Mouse (Mus musculus): ENCODE data around the gene Cog5. TPM values are rescaled to one million over a fixed set of nuclear protein-coding genes. Genes with fewer than 3 reads are reported as not detected.
"Not testable (repeated sequence)": the region's sequence is repeated elsewhere in the genome, so short reads cannot be mapped to it uniquely, and the experiment has no call there.

The Cog5 gene
- 10 to 100 TPM; 59.6 to 63.8 TPM for total RNA-seq (2021)
- long read RNA-seq, experiment 1, partial matches to known transcripts: 9 of 30 reads
- long read RNA-seq, experiment 1, other reads (novel, unspliced or antisense): 20 of 30 reads
- long read RNA-seq, experiment 2, partial matches to known transcripts: 11 of 40 reads
- long read RNA-seq, experiment 2, other reads (novel, unspliced or antisense): 26 of 40 reads

- Histone ChIP-seq H3K27ac (peak within 1 kb of the TSS; percentile 92), H3K4me3 (peak within 1 kb of the TSS; percentile 91)
- TF ChIP-seq CTCF (conservative IDR thresholded peaks at IDR 0.05): peak; percentile 36; the same call in 1 of the 2 replicates
- DNase-seq (ENCODE audit: low spot score in 2 of 2): peak; percentile 93 to 98
These were observed at the start of gene Cog5, which contains the start of gene Dus4l for GRCm38 (mm10) chr12:31654197-31654964. Gene Cog5 (plus strand): TSS chr12:31654869. Gene Dus4l (minus strand): TSS chr12:31654826.

DNA sequence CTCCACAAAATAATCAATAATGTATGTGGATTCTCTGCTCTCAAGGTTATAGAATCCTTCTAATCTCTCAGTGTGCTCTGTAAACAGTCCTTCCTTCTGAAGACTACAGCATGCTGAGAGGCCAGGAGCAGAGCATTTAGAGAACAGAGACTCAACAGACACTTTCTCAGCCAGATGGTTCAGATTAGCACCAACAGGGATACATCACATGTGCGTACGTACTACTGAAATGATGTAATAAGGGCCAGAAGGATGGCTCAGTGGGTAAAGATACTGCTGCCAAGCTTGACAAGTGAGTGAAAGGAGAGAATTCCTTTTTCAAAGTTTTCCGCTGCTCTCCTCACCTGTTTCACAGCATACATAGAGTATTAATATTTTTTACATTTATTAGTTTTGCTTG, 49.8 kb upstream of the Cog5 start:
- no peak for TF ChIP-seq CTCF (conservative IDR thresholded peaks at IDR 0.05)
- H3K27ac ChIP-seq: no peak overlapping the region
- H3K4me3 ChIP-seq: no peak overlapping the region
- DNase-seq (ENCODE audit: low spot score in 2 of 2): no peak

DNA sequence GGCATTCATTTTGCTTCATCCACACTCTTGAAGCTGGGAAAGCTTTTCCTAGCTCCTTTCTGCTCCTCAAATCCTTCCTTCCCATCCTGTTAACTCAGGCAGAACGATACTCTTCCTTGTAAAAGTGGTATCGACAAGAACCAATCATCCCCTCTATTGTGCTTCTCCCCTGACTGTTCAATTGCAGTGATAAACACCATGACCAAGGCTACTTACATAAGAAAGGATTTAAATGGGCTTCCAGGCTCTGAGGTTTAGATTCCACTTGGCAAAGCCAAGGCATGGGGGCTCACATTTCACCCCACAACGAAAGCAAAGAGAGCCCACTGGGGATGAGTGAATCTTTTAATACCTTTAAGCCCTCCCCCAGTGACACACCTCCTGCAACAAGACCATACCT, 46.5 kb upstream of the Cog5 start:
- no peak overlapping the region for H3K27ac ChIP-seq
- no peak overlapping the region for H3K4me3 ChIP-seq
- TF ChIP-seq CTCF (conservative IDR thresholded peaks at IDR 0.05): no peak
- no peak for DNase-seq (ENCODE audit: low spot score in 2 of 2)

DNA sequence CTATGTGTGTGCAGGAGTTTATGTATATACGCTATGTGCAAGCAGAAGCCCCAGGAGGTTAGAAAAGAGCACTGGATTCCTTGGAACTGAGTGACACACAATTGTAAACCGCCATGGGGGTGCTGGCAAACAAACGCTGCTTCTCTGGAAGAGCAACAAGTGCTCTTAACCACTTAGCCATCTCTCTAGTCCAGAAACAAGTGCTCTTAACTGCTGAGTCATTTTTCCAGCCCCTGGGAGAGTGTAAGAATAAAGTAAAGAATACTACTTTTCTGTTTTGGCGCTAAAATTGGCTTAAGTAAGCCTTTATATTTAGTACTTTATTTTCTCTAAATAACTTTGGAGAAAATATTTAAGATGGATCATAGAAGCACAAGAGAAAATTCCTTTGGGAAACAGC, 41.3 kb upstream of the Cog5 start:
- no peak overlapping the region for H3K4me3 ChIP-seq
- DNase-seq (ENCODE audit: low spot score in 2 of 2): no peak
- TF ChIP-seq CTCF (conservative IDR thresholded peaks at IDR 0.05): no peak
- no peak overlapping the region for H3K27ac ChIP-seq

DNA sequence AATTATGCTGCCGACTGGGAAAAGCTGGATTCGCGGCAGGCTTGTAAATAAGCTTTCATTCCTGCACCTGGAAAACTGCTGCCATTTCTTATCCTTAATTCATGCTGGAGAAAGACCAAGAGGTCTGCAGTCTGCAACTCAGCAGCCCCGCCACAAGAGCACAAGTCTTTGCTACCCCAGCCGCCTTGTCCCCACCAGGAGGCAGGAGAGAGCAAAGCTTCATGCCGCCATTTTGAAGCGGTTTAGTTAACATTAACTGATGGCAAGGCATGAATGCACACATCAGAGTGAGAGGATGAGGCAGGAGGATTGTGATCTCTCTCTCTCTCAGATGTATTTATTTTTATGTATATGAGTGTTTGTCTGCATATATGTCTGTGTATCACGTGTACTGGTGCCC, 34.6 kb upstream of the Cog5 start:
- no peak for DNase-seq (ENCODE audit: low spot score in 2 of 2)
- peak; percentile 52 for TF ChIP-seq CTCF (conservative IDR thresholded peaks at IDR 0.05)
- no peak overlapping the region for H3K27ac ChIP-seq
- H3K4me3 ChIP-seq: no peak overlapping the region

- H3K4me3 ChIP-seq: no peak overlapping the region
- TF ChIP-seq CTCF (conservative IDR thresholded peaks at IDR 0.05): no peak
- no peak for DNase-seq (ENCODE audit: low spot score in 2 of 2)
- no peak overlapping the region for H3K27ac ChIP-seq
These were observed 29.7 kb upstream of the Cog5 start for GRCm38 (mm10) chr12:31625016-31625415.

- not testable (repeated sequence) for H3K27ac ChIP-seq; DNase-seq (ENCODE audit: low spot score in 2 of 2); H3K4me3 ChIP-seq
These were observed 26.3 kb upstream of the Cog5 start for GRCm38 (mm10) chr12:31628396-31628795.

GRCm38 (mm10) chr12:31633970-31634342, 20.7 kb upstream of the Cog5 start:
- peak overlapping the region; percentile 93 for H3K27ac ChIP-seq
- DNase-seq (ENCODE audit: low spot score in 2 of 2): no peak
- TF ChIP-seq CTCF (conservative IDR thresholded peaks at IDR 0.05): no peak

GRCm38 (mm10) chr12:31634343-31635239, 20.1 kb upstream of the Cog5 start, which contains the start of gene Bcap29:
Gene Bcap29 (minus strand): TSS chr12:31634658.
- H3K27ac ChIP-seq: peak within 1 kb of the TSS; percentile 93

More at GRCm38 (mm10) chr12:31633970-31634342, 20.7 kb upstream of the Cog5 start:
- peak overlapping the region; percentile 63 for H3K4me3 ChIP-seq

DNA sequence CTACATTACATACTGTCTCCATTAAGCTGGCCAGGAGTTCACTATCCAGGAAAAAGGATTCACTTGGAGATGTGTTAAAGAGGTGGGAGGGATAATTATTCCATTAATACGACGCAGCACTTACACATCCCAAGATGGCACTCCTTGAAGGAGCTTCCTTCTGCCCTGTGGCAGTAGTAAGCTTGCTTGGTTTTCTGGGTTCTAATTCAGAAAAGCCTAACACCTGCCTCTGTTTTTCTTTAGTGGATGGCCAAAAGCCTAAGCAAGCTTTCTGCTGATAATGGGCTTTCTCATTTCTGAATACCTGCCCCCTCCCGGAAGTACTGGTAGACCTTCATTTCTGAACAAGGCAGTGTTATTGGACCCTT, 19.4 kb upstream of the Cog5 start:
- Histone ChIP-seq H3K27ac (peak overlapping the region; percentile 93; the same call in 1 of the 2 replicates), H3K4me3 (peak overlapping the region; percentile 63; the same call in 1 of the 2 replicates)
- no peak for DNase-seq (ENCODE audit: low spot score in 2 of 2)
- 0 out of 2 replicates have a peak, but pooled peaks have one; percentile 7 for TF ChIP-seq CTCF (conservative IDR thresholded peaks at IDR 0.05)

More at GRCm38 (mm10) chr12:31634343-31635239, 20.1 kb upstream of the Cog5 start, which contains the start of gene Bcap29:
- TF ChIP-seq CTCF (conservative IDR thresholded peaks at IDR 0.05): no peak
- peak within 1 kb of the TSS; percentile 63 for H3K4me3 ChIP-seq
- DNase-seq (ENCODE audit: low spot score in 2 of 2): peak in 1 of 2 experiments; percentile 62

GRCm38 (mm10) chr12:31653611-31654010, 1.1 kb upstream of the Cog5 start:
- peak overlapping the region; percentile 91; the same call in 1 of the 2 replicates for H3K4me3 ChIP-seq
- no peak for TF ChIP-seq CTCF (conservative IDR thresholded peaks at IDR 0.05)
- no peak overlapping the region for H3K27ac ChIP-seq
- DNase-seq (ENCODE audit: low spot score in 2 of 2): no peak

DNA sequence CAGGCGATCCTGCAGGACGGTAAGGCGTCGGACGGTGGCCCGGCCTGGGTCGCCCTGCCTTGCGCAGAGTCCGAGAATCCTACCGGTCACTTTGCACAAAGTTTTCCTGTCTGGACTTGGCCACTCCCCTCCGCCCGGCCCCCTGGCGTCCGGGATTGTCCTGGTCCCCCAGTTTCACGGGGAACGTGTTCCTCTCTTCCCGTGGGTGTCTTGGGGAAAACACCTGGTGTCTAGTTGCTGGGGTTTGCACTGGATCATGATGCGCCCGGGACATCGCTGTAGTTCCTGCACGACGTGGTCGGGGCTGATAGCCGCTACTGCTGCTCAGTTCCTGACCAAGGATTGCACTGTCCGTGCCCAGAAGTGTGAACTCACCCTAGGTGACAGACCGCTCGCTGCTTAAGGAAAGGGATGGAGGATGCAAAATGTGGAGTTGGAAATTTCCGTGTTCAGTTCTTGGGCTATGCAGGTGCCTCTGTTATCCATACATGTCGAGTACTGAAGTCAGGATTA, 352 bp downstream of the Cog5 start:
- Histone ChIP-seq H3K4me3 (peak overlapping the region; percentile 91), H3K27ac (peak overlapping the region; percentile 92)
- TF ChIP-seq CTCF (conservative IDR thresholded peaks at IDR 0.05): peak; percentile 75
- no peak for DNase-seq (ENCODE audit: low spot score in 2 of 2)
